Comparison of ENCODE assay signal across 9 mouse cellular contexts in the genomic region with DNA sequence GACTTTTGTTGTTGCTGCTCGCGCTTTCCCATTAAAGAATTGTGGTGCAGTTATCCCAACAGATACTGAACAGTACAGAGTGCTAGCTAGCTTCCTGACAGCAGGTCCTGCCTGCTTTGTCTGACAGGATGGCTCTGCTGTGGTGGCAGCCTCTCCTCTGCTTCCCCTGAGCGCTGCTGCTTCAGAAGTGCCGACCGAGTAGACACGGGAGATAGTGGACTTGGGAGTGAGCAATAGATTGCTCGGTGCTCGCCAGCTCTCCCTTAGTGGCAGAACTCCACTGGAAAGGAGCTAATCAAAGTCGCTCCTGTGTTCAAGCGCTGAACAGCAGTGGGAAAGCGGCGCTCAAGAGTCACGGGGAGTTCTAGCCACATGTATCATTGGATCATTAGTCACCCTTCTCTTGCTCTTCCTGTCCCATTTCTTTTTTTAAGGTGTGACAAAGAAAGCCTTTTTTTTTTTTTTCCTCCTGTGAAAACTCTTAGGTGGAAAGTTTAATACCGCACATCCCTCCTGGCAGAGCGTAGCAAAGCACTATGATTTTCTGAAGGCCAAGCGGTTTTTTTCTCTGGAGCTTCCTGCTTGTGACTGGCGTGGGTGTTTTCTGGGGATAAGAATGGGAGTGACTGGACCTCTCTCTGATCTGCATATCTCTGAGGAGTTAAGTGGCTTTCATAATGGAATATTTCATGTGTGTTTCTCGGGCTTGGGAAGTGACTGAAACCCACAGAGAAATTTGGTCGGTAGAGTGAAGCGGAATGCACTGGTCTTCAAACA. TPM values are rescaled to one million over a fixed set of nuclear protein-coding genes. Genes with fewer than 3 reads are reported as not detected.
DNase-seq lines count a peak whose midpoint lies in the region; ATAC-seq lines count a peak whose summit lies in the region.
"Had no signal": no experiment of that assay in that cellular context is flagged by ENCODE, and none has a peak within 500 bp of the region (broad histone marks: within the 10 kb centered on the region; RNA-seq: fewer than 3 reads in every experiment).

No protein-coding gene starts in this region.

- no peaks in the 10 kb centered on the region for H3K36me3 ChIP-seq in intestine, embryonic 14.5 days (ENCODE audit: control insufficient read depth, insufficient read depth, low read length)
- no peaks in the 10 kb centered on the region for H3K36me3 ChIP-seq in lung, embryonic 16.5 days (ENCODE audit: control insufficient read depth, insufficient read depth, low read length)

- peaks cover 6% of the 10 kb centered on the region; the same call in 1 of the 2 replicates for H3K4me1 ChIP-seq in intestine, embryonic 14.5 days (replicated peaks; ENCODE audit: control insufficient read depth, insufficient read depth, low read length)
- H3K4me1 ChIP-seq in lung, embryonic 16.5 days (replicated peaks; ENCODE audit: control insufficient read depth, insufficient read depth, low read length) = peaks cover 14% of the 10 kb centered on the region

- H3K27ac ChIP-seq in intestine, embryonic 14.5 days (ENCODE audit: low read depth) = no peak overlapping the region
- H3K27ac ChIP-seq in lung, embryonic 16.5 days (ENCODE audit: low read length) = no peak overlapping the region

- H3K4me2 ChIP-seq in intestine, embryonic 14.5 days (ENCODE audit: low read length) = no peak overlapping the region; the same call in 1 of the 2 replicates
- H3K4me2 ChIP-seq in lung, embryonic 16.5 days (ENCODE audit: low read depth, low read length) = peak overlapping the region; percentile 18

- no peak for ATAC-seq in intestine, embryonic 14.5 days (replicated peaks; ENCODE audit: low FRiP score, low TSS enrichment, low read depth)
- 0 out of 2 replicates have a peak, but pooled peaks have one; percentile 31 for ATAC-seq in lung, embryonic 16.5 days (ENCODE audit: low read depth)

- WGBS in intestine, embryonic 14.5 days = 61% methylated on average over 20 of the region's 20 CpGs
- 42% methylated on average over 20 of the region's 20 CpGs for WGBS in lung, embryonic 16.5 days

- DNase-seq in adrenal gland, adult (ENCODE audit: inconsistent age in 2 of 2, low spot score in 1 of 2) = peak; percentile 38 to 72
- DNase-seq in adrenal gland, postnatal 4 days (ENCODE audit: low spot score in 2 of 2) = no peak
- peak; percentile 16 for DNase-seq in retina, postnatal 1 day
- DNase-seq in retina, embryonic 14.5 days (ENCODE audit: low spot score) = no peak
- peak; percentile 59 for DNase-seq in intestine, embryonic 14.5 days (ENCODE audit: low spot score)
- no peak for DNase-seq in B cell, adult 2 months
- no peak for DNase-seq in c-Kit-positive CD71-positive TER-119-positive erythroid progenitor cells, embryonic 14.5 days (ENCODE audit: low spot score)

- no peak overlapping the region for H3K9ac ChIP-seq in intestine, embryonic 14.5 days (ENCODE audit: low read length)
- H3K9ac ChIP-seq in lung, embryonic 16.5 days (ENCODE audit: low read length) = no peak overlapping the region

- no peaks in the 10 kb centered on the region for H3K9me3 ChIP-seq in intestine, embryonic 14.5 days (ENCODE audit: control insufficient read depth, low read length)
- no peaks in the 10 kb centered on the region for H3K9me3 ChIP-seq in lung, embryonic 16.5 days (ENCODE audit: control insufficient read depth, low read length)

- H3K27me3 ChIP-seq in intestine, embryonic 14.5 days (replicated peaks; ENCODE audit: control insufficient read depth, insufficient read depth, low read length) = no peaks in the 10 kb centered on the region
- no peaks in the 10 kb centered on the region for H3K27me3 ChIP-seq in lung, embryonic 16.5 days (ENCODE audit: control insufficient read depth, insufficient read depth, low read depth, low read length)

- H3K4me3 ChIP-seq in intestine, embryonic 14.5 days (ENCODE audit: low read depth, low read length) = no peak overlapping the region
- no peak overlapping the region for H3K4me3 ChIP-seq in lung, embryonic 16.5 days (ENCODE audit: low read length)
- H3K4me3 ChIP-seq: myocyte had no signal

RNA-seq across cellular contexts. Expression of gene Rhbdd1, which starts 42.8 kb away (rescaled TPM):
- 10 to 100 TPM; 24.2 to 24.3 TPM for total RNA-seq in adrenal gland, postnatal 4 days (2021)
- 5.3 and 6.8 TPM in 2 replicates for polyA plus RNA-seq in intestine, embryonic 14.5 days (2014; fragmentation: Nextera tagmentation; extraction: Ambion mirVana)
- polyA plus RNA-seq in lung, embryonic 16.5 days (2015; fragmentation: Nextera tagmentation; extraction: Ambion mirVana) = 12.4 and 12.5 TPM in 2 replicates

Comparison
In these comparisons a context has a peak if more than half of its experiments do, and no peak if none do; other contexts are left out.
1. DNase-seq: peak in adrenal gland, adult (2 of 2), retina, postnatal 1 day (single experiment) and intestine, embryonic 14.5 days (single experiment); none in adrenal gland, postnatal 4 days (0 of 2), retina, embryonic 14.5 days (single experiment), B cell, adult 2 months (0 of 2) and c-Kit-positive CD71-positive TER-119-positive erythroid progenitor cells, embryonic 14.5 days (single experiment).